Mouse (Mus musculus): ENCODE measurements around the gene Epb41l4b. TPM values are rescaled to one million over a fixed set of nuclear protein-coding genes. Genes with fewer than 3 reads are reported as not detected.

The Epb41l4b gene
- polyA plus RNA-seq, 1 experiment from 2014 or later, result 1.7 TPM

DNA sequence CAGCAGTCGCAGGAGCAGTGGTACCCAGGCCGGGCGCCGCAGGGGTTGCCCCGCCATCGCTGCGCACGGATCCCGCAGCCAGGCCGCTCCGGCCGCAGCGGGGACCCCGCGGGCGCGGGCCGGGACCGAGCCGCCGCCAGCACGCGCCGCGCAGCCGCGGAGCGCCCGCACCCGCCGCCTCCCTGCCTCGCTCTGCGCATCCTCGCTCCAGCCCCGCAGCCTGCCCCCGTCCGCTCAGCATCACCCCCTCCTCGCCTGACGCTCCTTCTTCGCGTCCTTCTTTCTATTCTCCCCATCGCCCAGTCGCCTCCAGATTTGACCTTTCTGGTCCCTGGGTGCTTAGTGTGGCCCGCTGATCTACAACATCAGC is 153.0 kb downstream of the Epb41l4b start, which contains the start of gene Frrs1l:
Gene Frrs1l (minus strand): TSS at position 177 of the 370 bp plus-strand sequence.
- Histone ChIP-seq H3K36me3 (ENCODE audit: control insufficient read depth, insufficient read depth, low read length) (no peaks in the 10 kb centered on the region), H3K4me2 (replicated peaks; ENCODE audit: low read depth, low read length) (peak within 1 kb of the TSS; percentile 97), H3K9ac (ENCODE audit: low read depth, low read length) (peak within 1 kb of the TSS; percentile 76), H3K9me3 (ENCODE audit: control insufficient read depth, low read length) (no peaks in the 10 kb centered on the region), H3K4me3 (ENCODE audit: low read depth, low read length) (peak within 1 kb of the TSS; percentile 74), H3K27ac (ENCODE audit: low read depth, low read length) (peak within 1 kb of the TSS; percentile 47; the same call in 1 of the 2 replicates), H3K27me3 (ENCODE audit: control insufficient read depth, insufficient read depth, low read length) (peaks cover 3% of the 10 kb centered on the region), H3K4me1 (replicated peaks; ENCODE audit: control insufficient read depth, insufficient read depth, low read length) (no peaks in the 10 kb centered on the region; the same call in 1 of the 2 replicates)
- DNase-seq (ENCODE audit: low spot score) (no peak), ATAC-seq (ENCODE audit: low FRiP score) (peak; percentile 90)
- WGBS, result 0% methylated on average over 27 of the region's 44 CpGs

DNA sequence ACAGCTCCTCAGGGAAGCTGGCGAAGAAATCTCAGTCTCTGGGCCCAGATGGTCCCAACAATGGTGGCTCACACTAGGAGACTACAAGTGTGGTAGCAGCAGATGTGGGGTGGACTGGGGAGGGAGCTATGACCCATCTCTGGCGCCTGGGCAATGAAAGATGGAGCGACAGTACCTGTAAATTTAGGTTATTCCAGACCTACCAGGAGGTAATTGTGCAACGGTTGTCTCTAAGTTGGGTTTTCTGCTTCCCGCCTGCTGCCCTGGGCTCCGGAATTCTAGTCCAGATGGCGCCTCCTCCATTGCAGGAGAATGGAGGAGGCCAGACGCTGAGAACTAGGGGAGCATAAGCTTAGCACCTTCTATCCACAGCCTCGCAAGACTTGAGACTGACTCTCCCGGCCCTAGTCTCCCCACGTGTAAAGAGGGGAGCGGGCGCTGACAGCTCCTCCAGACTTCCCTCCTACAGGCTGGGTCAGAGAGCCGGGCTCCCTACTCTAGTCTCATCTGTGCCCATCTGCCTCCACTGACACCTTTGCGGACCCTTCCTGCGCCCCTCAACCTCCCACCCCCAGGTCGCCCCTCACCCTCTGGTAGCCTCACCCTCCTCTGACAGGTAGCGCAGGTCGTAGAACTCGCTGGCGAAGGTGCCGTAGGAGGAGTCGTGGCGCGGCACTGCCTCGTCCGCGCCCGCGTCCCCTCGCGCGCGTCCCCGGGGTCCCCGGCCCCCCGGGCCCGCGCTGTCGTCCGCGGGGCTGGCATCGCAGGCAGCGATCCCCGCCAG is 153.6 kb downstream of the Epb41l4b start:
- H3K27me3 ChIP-seq (ENCODE audit: control insufficient read depth, insufficient read depth, low read length), result peaks cover 3% of the 10 kb centered on the region
- peak overlapping the region; percentile 76 for H3K9ac ChIP-seq (ENCODE audit: low read depth, low read length)
- peak overlapping the region; percentile 47; the same call in 1 of the 2 replicates for H3K27ac ChIP-seq (ENCODE audit: low read depth, low read length)
- H3K4me2 ChIP-seq (replicated peaks; ENCODE audit: low read depth, low read length), result peak overlapping the region; percentile 97
- peak overlapping the region; percentile 74 for H3K4me3 ChIP-seq (ENCODE audit: low read depth, low read length)
- no peaks in the 10 kb centered on the region for H3K36me3 ChIP-seq (ENCODE audit: control insufficient read depth, insufficient read depth, low read length)
- ATAC-seq (ENCODE audit: low FRiP score), result peak; percentile 75
- whole genome bisulfite sequencing, result 1% methylated on average over 41 of the region's 45 CpGs
- H3K9me3 ChIP-seq (ENCODE audit: control insufficient read depth, low read length), result no peaks in the 10 kb centered on the region
- peak; percentile 60 for DNase-seq (ENCODE audit: low spot score)
- no peaks in the 10 kb centered on the region; the same call in 1 of the 2 replicates for H3K4me1 ChIP-seq (replicated peaks; ENCODE audit: control insufficient read depth, insufficient read depth, low read length)

DNA sequence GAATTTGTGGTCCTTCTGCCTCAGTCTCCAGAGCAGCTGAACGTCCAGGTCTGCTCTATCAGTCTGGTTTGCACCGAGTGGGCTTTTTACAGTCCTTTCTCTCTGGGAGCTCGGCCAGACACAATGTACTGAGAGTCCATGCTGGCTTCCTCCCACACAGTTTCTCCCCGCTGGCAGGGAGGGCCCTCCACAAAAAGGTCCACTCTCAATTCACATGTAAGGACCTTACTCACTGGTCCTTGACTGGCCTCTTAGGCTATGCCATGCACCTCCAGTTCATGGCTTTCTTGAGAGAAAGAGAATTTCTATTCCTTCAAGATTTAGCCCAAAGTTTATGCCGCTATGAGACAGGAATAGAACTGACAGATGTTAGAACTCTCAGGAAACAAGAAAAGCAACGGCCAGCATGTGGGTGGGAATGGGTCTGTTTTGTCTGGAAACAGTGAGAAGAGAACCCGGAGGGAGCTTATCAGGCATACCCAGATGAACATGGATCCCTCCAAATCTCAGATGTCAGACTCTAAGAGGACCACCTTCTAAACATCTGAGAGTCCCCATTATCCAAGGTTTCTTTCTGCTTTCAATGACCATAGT is 177.6 kb downstream of the Epb41l4b start:
- no peak overlapping the region for H3K4me2 ChIP-seq (replicated peaks; ENCODE audit: low read depth, low read length)
- no peaks in the 10 kb centered on the region for H3K27me3 ChIP-seq (ENCODE audit: control insufficient read depth, insufficient read depth, low read length)
- H3K4me1 ChIP-seq (replicated peaks; ENCODE audit: control insufficient read depth, insufficient read depth, low read length), result no peaks in the 10 kb centered on the region
- no peaks in the 10 kb centered on the region for H3K9me3 ChIP-seq (ENCODE audit: control insufficient read depth, low read length)
- no peak for ATAC-seq (ENCODE audit: low FRiP score)
- WGBS, result 72% methylated on average over 7 of the region's 7 CpGs
- no peak overlapping the region for H3K27ac ChIP-seq (ENCODE audit: low read depth, low read length)
- H3K36me3 ChIP-seq (ENCODE audit: control insufficient read depth, insufficient read depth, low read length), result no peaks in the 10 kb centered on the region
- no peak overlapping the region for H3K9ac ChIP-seq (ENCODE audit: low read depth, low read length)
- DNase-seq (ENCODE audit: low spot score), result no peak
- no peak overlapping the region for H3K4me3 ChIP-seq (ENCODE audit: low read depth, low read length)

GRCm38 (mm10) chr4:56963687-56964086 is 179.6 kb downstream of the Epb41l4b start:
- no peak overlapping the region for H3K27ac ChIP-seq (ENCODE audit: low read depth, low read length)
- no peaks in the 10 kb centered on the region for H3K27me3 ChIP-seq (ENCODE audit: control insufficient read depth, insufficient read depth, low read length)
- H3K4me3 ChIP-seq (ENCODE audit: low read depth, low read length), result no peak overlapping the region
- no peak for ATAC-seq (ENCODE audit: low FRiP score)
- WGBS, result 91% methylated on average over 6 of the region's 6 CpGs
- no peaks in the 10 kb centered on the region for H3K9me3 ChIP-seq (ENCODE audit: control insufficient read depth, low read length)
- no peak for DNase-seq (ENCODE audit: low spot score)
- H3K9ac ChIP-seq (ENCODE audit: low read depth, low read length), result no peak overlapping the region
- H3K4me2 ChIP-seq (replicated peaks; ENCODE audit: low read depth, low read length), result no peak overlapping the region
- no peaks in the 10 kb centered on the region for H3K4me1 ChIP-seq (replicated peaks; ENCODE audit: control insufficient read depth, insufficient read depth, low read length)
- no peaks in the 10 kb centered on the region for H3K36me3 ChIP-seq (ENCODE audit: control insufficient read depth, insufficient read depth, low read length)

- WGBS, result 90% methylated on average over 12 of the region's 12 CpGs
- no peaks in the 10 kb centered on the region for H3K9me3 ChIP-seq (ENCODE audit: control insufficient read depth, low read length)
- H3K9ac ChIP-seq (ENCODE audit: low read depth, low read length), result no peak overlapping the region
- ATAC-seq (ENCODE audit: low FRiP score) (no peak), DNase-seq (ENCODE audit: low spot score) (no peak)
- H3K4me3 ChIP-seq (ENCODE audit: low read depth, low read length), result no peak overlapping the region
- no peak overlapping the region for H3K4me2 ChIP-seq (replicated peaks; ENCODE audit: low read depth, low read length)
- no peaks in the 10 kb centered on the region for H3K36me3 ChIP-seq (ENCODE audit: control insufficient read depth, insufficient read depth, low read length)
- H3K27ac ChIP-seq (ENCODE audit: low read depth, low read length), result no peak overlapping the region
- H3K27me3 ChIP-seq (ENCODE audit: control insufficient read depth, insufficient read depth, low read length), result no peaks in the 10 kb centered on the region
- no peaks in the 10 kb centered on the region for H3K4me1 ChIP-seq (replicated peaks; ENCODE audit: control insufficient read depth, insufficient read depth, low read length)
These were observed 181.8 kb downstream of the Epb41l4b start for GRCm38 (mm10) chr4:56961320-56961925.

DNA sequence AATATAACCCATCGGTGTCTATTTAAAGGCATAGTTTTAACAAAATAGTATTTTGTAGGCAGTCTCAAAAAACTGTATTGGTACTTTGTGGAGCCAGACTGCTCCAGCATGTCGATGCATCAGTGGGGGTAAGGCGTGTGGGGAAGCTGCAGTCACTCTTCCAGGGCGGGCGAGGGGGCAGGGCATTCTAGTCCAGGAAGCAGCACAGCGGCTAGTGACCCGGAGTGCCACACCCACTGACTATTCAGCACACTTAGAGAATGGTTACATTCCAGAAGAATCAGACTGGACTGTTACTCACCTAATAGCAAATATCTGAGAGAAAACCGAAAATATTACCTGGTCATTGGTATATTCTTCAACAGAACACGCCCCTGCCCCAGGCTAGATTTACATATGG is 185.7 kb downstream of the Epb41l4b start:
- Histone ChIP-seq H3K4me3 (ENCODE audit: low read depth, low read length) (no peak overlapping the region), H3K9ac (ENCODE audit: low read depth, low read length) (no peak overlapping the region), H3K4me1 (replicated peaks; ENCODE audit: control insufficient read depth, insufficient read depth, low read length) (no peaks in the 10 kb centered on the region), H3K9me3 (ENCODE audit: control insufficient read depth, low read length) (no peaks in the 10 kb centered on the region), H3K27ac (ENCODE audit: low read depth, low read length) (no peak overlapping the region), H3K27me3 (ENCODE audit: control insufficient read depth, insufficient read depth, low read length) (no peaks in the 10 kb centered on the region), H3K4me2 (replicated peaks; ENCODE audit: low read depth, low read length) (no peak overlapping the region), H3K36me3 (ENCODE audit: control insufficient read depth, insufficient read depth, low read length) (no peaks in the 10 kb centered on the region)
- ATAC-seq (ENCODE audit: low FRiP score) (no peak), DNase-seq (ENCODE audit: low spot score) (no peak)
- 64% methylated on average over 9 of the region's 9 CpGs for WGBS

- Histone ChIP-seq H3K36me3 (ENCODE audit: control insufficient read depth, insufficient read depth, low read length) (no peaks in the 10 kb centered on the region), H3K27ac (ENCODE audit: low read depth, low read length) (no peak overlapping the region), H3K27me3 (ENCODE audit: control insufficient read depth, insufficient read depth, low read length) (no peaks in the 10 kb centered on the region), H3K4me3 (ENCODE audit: low read depth, low read length) (no peak overlapping the region), H3K9ac (ENCODE audit: low read depth, low read length) (no peak overlapping the region), H3K4me1 (replicated peaks; ENCODE audit: control insufficient read depth, insufficient read depth, low read length) (no peaks in the 10 kb centered on the region), H3K4me2 (replicated peaks; ENCODE audit: low read depth, low read length) (no peak overlapping the region), H3K9me3 (ENCODE audit: control insufficient read depth, low read length) (no peaks in the 10 kb centered on the region)
- no peak for ATAC-seq (ENCODE audit: low FRiP score)
- WGBS, result 63% methylated on average over 6 of the region's 6 CpGs
- no peak for DNase-seq (ENCODE audit: low spot score)
These were observed 190.0 kb downstream of the Epb41l4b start for GRCm38 (mm10) chr4:56953235-56953634.

DNA sequence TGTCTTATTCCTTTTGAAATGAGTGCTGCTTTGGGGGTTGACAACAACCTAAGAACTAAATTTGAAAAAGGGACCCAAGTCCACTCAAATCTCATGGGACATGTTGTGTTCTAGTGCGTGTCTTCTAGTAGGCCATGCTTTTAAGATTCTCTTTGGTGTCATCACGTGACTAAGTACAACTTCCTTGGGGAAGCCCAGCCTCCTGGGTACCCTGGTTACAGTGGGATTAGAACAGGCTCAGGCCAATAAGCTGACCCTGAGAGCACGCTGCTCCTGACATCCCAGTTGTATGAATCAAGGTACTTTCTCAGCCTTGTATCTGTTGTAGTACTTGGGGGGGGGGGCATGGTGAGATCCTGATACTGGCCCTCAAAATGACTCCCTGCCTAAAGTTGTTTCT is 191.5 kb downstream of the Epb41l4b start:
- Histone ChIP-seq H3K4me3 (ENCODE audit: low read depth, low read length) (no peak overlapping the region), H3K4me1 (replicated peaks; ENCODE audit: control insufficient read depth, insufficient read depth, low read length) (no peaks in the 10 kb centered on the region), H3K27ac (ENCODE audit: low read depth, low read length) (no peak overlapping the region), H3K9ac (ENCODE audit: low read depth, low read length) (no peak overlapping the region), H3K36me3 (ENCODE audit: control insufficient read depth, insufficient read depth, low read length) (no peaks in the 10 kb centered on the region), H3K4me2 (replicated peaks; ENCODE audit: low read depth, low read length) (no peak overlapping the region), H3K9me3 (ENCODE audit: control insufficient read depth, low read length) (no peaks in the 10 kb centered on the region), H3K27me3 (ENCODE audit: control insufficient read depth, insufficient read depth, low read length) (no peaks in the 10 kb centered on the region)
- DNase-seq (ENCODE audit: low spot score), result no peak
- 86% methylated on average over 3 of the region's 3 CpGs for WGBS
- no peak for ATAC-seq (ENCODE audit: low FRiP score)

Measured in hindbrain, embryonic 11.5 days (tissue).